Mouse (Mus musculus): ENCODE measurements around the gene Ak7. TPM values are rescaled to one million over a fixed set of nuclear protein-coding genes. Genes with fewer than 3 reads are reported as not detected.

Gene Ak7
- not detected in 2 replicates for polyA plus RNA-seq (2012; ENCODE audit: insufficient read depth, insufficient read length, missing spikeins)

GRCm38 (mm10) chr12:105705799-105706487, at the start of gene Ak7:
TSS of gene Ak7 (plus strand) at chr12:105705976.
- peaks cover 4% of the 10 kb centered on the region for H3K4me1 ChIP-seq (ENCODE audit: control insufficient read depth, insufficient read depth, low read length)
- H3K4me3 ChIP-seq (ENCODE audit: insufficient read depth, low read length): no peak within 1 kb of the TSS
- H3K27ac ChIP-seq (ENCODE audit: insufficient read depth, low read depth, low read length): no peak within 1 kb of the TSS
- no peak for TF ChIP-seq POLR2A (IDR thresholded peaks at IDR 0.05; ENCODE audit: borderline replicate concordance, low read depth, low read length)
- no peak for TF ChIP-seq CTCF (IDR thresholded peaks at IDR 0.05; ENCODE audit: low read depth, low read length)

- H3K4me3 ChIP-seq (ENCODE audit: insufficient read depth, low read length): no peak overlapping the region
- no peak overlapping the region for H3K27ac ChIP-seq (ENCODE audit: insufficient read depth, low read depth, low read length)
- TF ChIP-seq CTCF (IDR thresholded peaks at IDR 0.05; ENCODE audit: low read depth, low read length) (no peak), POLR2A (IDR thresholded peaks at IDR 0.05; ENCODE audit: borderline replicate concordance, low read depth, low read length) (no peak)
- H3K4me1 ChIP-seq (ENCODE audit: control insufficient read depth, insufficient read depth, low read length): no peaks in the 10 kb centered on the region
Measured at GRCm38 (mm10) chr12:105676274-105676673, 29.5 kb upstream of the Ak7 start.

- H3K4me3 ChIP-seq (ENCODE audit: insufficient read depth, low read length): no peak overlapping the region
- peaks cover 3% of the 10 kb centered on the region for H3K4me1 ChIP-seq (ENCODE audit: control insufficient read depth, insufficient read depth, low read length)
- TF ChIP-seq CTCF (IDR thresholded peaks at IDR 0.05; ENCODE audit: low read depth, low read length): no peak
- TF ChIP-seq POLR2A (IDR thresholded peaks at IDR 0.05; ENCODE audit: borderline replicate concordance, low read depth, low read length): no peak
- no peak overlapping the region for H3K27ac ChIP-seq (ENCODE audit: insufficient read depth, low read depth, low read length)
Measured at GRCm38 (mm10) chr12:105678211-105678610, 27.6 kb upstream of the Ak7 start.

- Histone ChIP-seq H3K4me1 (ENCODE audit: control insufficient read depth, insufficient read depth, low read length) (peaks cover 5% of the 10 kb centered on the region), H3K4me3 (ENCODE audit: insufficient read depth, low read length) (no peak overlapping the region), H3K27ac (ENCODE audit: insufficient read depth, low read depth, low read length) (no peak overlapping the region)
- TF ChIP-seq POLR2A (IDR thresholded peaks at IDR 0.05; ENCODE audit: borderline replicate concordance, low read depth, low read length) (no peak), CTCF (IDR thresholded peaks at IDR 0.05; ENCODE audit: low read depth, low read length) (no peak)
Measured at GRCm38 (mm10) chr12:105678762-105679161, 27.0 kb upstream of the Ak7 start.

GRCm38 (mm10) chr12:105683933-105684901, 21.6 kb upstream of the Ak7 start, which contains the start of gene Gskip:
TSS of gene Gskip (plus strand) at chr12:105684829.
- H3K4me3 ChIP-seq (ENCODE audit: insufficient read depth, low read length): peak within 1 kb of the TSS; percentile 80
- H3K4me1 ChIP-seq (ENCODE audit: control insufficient read depth, insufficient read depth, low read length): peaks cover 15% of the 10 kb centered on the region
- TF ChIP-seq CTCF (IDR thresholded peaks at IDR 0.05; ENCODE audit: low read depth, low read length): no peak
- no peak for TF ChIP-seq POLR2A (IDR thresholded peaks at IDR 0.05; ENCODE audit: borderline replicate concordance, low read depth, low read length)
- H3K27ac ChIP-seq (ENCODE audit: insufficient read depth, low read depth, low read length): peak within 1 kb of the TSS; percentile 81

GRCm38 (mm10) chr12:105685001-105685691, 20.6 kb upstream of the Ak7 start, which contains the start of gene Atg2b:
TSS of gene Atg2b (minus strand) at chr12:105685211.
- peaks cover 15% of the 10 kb centered on the region for H3K4me1 ChIP-seq (ENCODE audit: control insufficient read depth, insufficient read depth, low read length)
- no peak for TF ChIP-seq CTCF (IDR thresholded peaks at IDR 0.05; ENCODE audit: low read depth, low read length)
- no peak for TF ChIP-seq POLR2A (IDR thresholded peaks at IDR 0.05; ENCODE audit: borderline replicate concordance, low read depth, low read length)
- H3K27ac ChIP-seq (ENCODE audit: insufficient read depth, low read depth, low read length): peak within 1 kb of the TSS; percentile 81
- peak within 1 kb of the TSS; percentile 80 for H3K4me3 ChIP-seq (ENCODE audit: insufficient read depth, low read length)

- Histone ChIP-seq H3K4me3 (ENCODE audit: insufficient read depth, low read length) (no peak overlapping the region), H3K27ac (ENCODE audit: insufficient read depth, low read depth, low read length) (no peak overlapping the region), H3K4me1 (ENCODE audit: control insufficient read depth, insufficient read depth, low read length) (peaks cover 15% of the 10 kb centered on the region)
- no peak for TF ChIP-seq CTCF (IDR thresholded peaks at IDR 0.05; ENCODE audit: low read depth, low read length)
- no peak for TF ChIP-seq POLR2A (IDR thresholded peaks at IDR 0.05; ENCODE audit: borderline replicate concordance, low read depth, low read length)
Measured at GRCm38 (mm10) chr12:105686791-105687190, 19.0 kb upstream of the Ak7 start.

GRCm38 (mm10) chr12:105687416-105687815, 18.4 kb upstream of the Ak7 start:
- TF ChIP-seq CTCF (IDR thresholded peaks at IDR 0.05; ENCODE audit: low read depth, low read length) (no peak), POLR2A (IDR thresholded peaks at IDR 0.05; ENCODE audit: borderline replicate concordance, low read depth, low read length) (no peak)
- peaks cover 15% of the 10 kb centered on the region for H3K4me1 ChIP-seq (ENCODE audit: control insufficient read depth, insufficient read depth, low read length)
- H3K4me3 ChIP-seq (ENCODE audit: insufficient read depth, low read length): no peak overlapping the region
- no peak overlapping the region for H3K27ac ChIP-seq (ENCODE audit: insufficient read depth, low read depth, low read length)

- H3K27ac ChIP-seq (ENCODE audit: insufficient read depth, low read depth, low read length): no peak overlapping the region
- TF ChIP-seq CTCF (IDR thresholded peaks at IDR 0.05; ENCODE audit: low read depth, low read length) (no peak), POLR2A (IDR thresholded peaks at IDR 0.05; ENCODE audit: borderline replicate concordance, low read depth, low read length) (no peak)
- H3K4me1 ChIP-seq (ENCODE audit: control insufficient read depth, insufficient read depth, low read length): peaks cover 10% of the 10 kb centered on the region
- H3K4me3 ChIP-seq (ENCODE audit: insufficient read depth, low read length): no peak overlapping the region
Measured at GRCm38 (mm10) chr12:105688546-105688945, 17.2 kb upstream of the Ak7 start.

Data from bone marrow macrophage, adult 2 months (primary cell).